Mouse (Mus musculus): ENCODE measurements around the gene Ccdc113. TPM values are rescaled to one million over a fixed set of nuclear protein-coding genes. Genes with fewer than 3 reads are reported as not detected.

Gene Ccdc113
- total RNA-seq, 2 experiments from 2014 or later = not detected

DNA sequence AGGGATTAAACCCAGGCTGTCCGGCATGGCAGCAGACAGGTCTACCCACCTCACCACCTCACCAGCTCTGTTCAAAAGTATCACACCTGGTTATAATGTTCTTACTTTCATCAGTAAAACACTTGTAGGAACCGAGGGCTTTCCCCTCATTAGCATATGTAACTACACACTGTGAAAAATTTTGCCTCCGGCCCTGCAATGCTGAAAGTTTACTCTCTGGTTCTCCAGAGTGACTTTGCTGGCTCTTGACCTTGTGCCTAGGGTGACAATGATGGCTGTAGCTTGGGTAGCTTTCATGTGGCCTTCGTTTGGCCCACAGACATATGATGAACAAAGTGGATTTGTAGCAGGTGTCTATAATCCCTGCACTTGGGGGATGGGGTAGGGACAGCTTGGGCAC is 13.1 kb downstream of the Ccdc113 start:
- Histone ChIP-seq H3K4me3 (no peak overlapping the region), H3K27ac (no peak overlapping the region)
- no peak for TF ChIP-seq CTCF (IDR thresholded peaks at IDR 0.05)
- no peak for DNase-seq
- intact Hi-C loops (cut with DNase I) = no loop called here

DNA sequence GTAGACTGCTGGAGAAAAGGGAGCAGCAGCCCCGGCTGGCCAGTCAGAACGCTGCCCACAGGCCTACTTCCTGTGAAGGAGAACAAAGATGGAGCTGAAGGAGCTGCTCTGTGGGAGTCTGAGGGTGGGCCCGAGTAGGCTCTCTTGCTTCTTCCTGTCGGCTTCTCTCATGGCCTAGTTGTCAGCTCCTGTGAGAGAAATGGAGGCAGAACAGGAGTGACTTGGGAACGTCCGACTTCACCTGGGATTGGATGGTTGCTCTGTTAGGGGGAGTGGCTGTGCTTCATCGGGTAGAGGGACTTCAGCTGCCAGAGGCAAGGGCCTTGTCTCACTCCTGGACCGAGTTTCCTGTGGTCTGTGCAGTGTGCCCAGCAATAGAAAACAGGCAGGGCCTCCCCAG is 14.0 kb downstream of the Ccdc113 start:
- Histone ChIP-seq H3K27ac (no peak overlapping the region), H3K4me3 (no peak overlapping the region)
- DNase-seq = no peak
- intact Hi-C loops (cut with DNase I) = no loop called here
- TF ChIP-seq CTCF (IDR thresholded peaks at IDR 0.05) = no peak

DNA sequence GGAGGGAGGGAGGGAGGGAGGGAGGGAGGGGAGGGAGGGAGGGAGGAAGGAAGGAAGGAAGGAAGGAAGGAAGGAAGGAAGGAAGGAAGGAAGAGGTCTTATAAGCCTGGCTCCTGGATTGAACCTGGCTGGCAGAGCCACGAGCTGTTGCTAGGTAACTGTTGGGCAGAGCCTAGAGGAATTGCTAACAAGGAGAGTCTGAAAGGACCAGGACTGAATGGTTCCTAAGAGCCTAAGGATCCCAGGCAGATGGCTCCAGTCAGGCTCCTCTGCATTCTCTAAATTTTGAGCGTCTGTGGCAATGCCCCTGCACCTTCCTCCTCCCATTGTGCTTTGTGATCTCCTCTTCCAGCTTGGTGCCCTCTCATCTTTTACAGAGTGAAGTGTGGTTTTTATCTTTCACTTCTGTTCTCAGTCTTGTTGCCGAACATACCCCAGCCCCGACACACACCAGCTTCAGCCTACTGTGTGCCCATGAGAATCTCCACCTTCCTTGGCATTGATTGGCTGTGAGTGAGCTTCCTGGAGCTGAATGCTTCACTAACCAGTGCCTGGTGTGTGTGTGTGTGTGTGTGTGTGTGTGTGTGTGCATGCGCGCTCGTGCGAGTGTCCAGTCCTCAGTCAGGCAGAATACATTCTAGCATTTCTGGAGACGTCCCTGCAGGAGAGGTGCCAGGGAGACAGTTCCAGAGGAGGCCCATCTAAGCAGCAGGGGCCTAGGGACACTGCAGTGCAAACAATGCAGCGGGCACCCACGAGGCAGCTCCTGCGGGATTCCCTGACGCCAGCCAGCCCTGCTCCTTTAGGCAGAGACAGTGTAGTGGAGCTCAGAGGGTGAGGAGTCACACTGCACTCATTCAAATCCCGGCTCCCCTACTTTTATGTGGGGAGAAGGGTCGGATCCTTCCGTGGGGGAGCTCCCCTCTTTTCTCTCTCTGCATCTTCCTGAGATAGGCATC is 16.3 kb downstream of the Ccdc113 start:
- intact Hi-C loops (cut with DNase I) = no loop called here
- Histone ChIP-seq H3K4me3 (no peak overlapping the region), H3K27ac (no peak overlapping the region)
- DNase-seq = no peak
- no peak for TF ChIP-seq CTCF (IDR thresholded peaks at IDR 0.05)

DNA sequence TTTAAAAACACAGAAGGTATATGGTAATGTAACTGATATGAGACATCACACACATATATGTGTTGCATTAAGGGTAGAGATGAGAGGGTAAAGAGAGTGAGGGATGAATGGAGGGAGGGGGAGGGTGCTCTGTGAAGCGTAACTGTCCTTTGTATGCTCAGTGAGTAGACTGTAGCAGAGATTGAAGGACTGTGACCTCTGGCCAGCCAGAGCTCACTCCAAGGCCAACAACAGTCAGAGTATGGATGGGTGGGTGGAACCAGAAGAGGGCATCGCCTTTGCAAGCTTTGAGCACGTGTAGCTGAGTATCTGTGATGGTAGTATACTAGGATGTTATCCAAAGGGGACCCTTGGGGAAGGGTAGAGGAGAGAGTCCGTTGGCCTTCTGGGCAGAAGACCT is 17.7 kb downstream of the Ccdc113 start:
- Histone ChIP-seq H3K27ac (no peak overlapping the region), H3K4me3 (no peak overlapping the region)
- intact Hi-C loops (cut with DNase I) = no loop called here
- DNase-seq = no peak
- TF ChIP-seq CTCF (IDR thresholded peaks at IDR 0.05) = no peak

DNA sequence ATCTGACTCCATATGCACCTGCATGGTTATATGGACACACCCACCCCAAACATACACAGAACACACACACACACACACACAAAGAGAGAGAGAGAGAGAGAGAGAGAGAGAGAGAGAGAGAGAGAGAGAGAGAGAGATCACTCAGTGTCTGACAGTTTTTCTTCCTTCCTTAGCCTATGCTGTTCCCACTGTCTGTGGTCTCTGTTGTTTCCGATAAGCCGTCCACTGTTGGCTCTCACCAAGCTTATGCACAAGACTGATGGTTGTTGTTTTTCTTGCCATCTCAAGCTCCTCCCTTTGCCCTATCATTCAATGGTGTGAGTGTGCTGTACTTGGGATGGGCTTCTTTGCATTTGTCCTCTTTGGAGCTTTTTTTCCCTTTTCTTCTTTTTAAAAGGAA is 22.1 kb downstream of the Ccdc113 start:
- intact Hi-C loops (cut with DNase I) = no loop called here

DNA sequence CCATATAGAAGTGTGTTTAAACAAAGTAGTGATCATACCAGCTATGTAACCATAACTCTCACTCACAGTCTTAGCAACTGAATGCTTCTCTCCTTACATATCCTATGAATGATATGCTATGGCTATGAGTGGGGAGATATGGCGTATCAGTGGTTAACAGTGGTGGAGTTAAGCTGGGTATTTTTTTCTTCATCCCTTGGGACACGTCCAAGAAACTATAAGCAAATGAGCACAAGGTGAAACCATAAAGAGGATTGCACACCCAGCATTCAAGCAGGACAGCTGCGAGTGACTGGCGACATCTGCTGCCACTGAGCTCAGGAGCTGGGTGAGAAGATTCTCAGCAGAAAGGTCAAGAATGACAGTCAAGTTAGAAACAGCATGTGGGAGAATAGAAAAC is 32.3 kb downstream of the Ccdc113 start:
- DNase-seq = no peak
- Histone ChIP-seq H3K4me3 (no peak overlapping the region), H3K27ac (no peak overlapping the region)
- intact Hi-C loops (cut with DNase I) = no loop called here
- no peak for TF ChIP-seq CTCF (IDR thresholded peaks at IDR 0.05)

More for the DNA sequence above, 22.1 kb downstream of the Ccdc113 start:
- Histone ChIP-seq H3K27ac (no peak overlapping the region), H3K4me3 (no peak overlapping the region)
- DNase-seq = no peak
- no peak for TF ChIP-seq CTCF (IDR thresholded peaks at IDR 0.05)

DNA sequence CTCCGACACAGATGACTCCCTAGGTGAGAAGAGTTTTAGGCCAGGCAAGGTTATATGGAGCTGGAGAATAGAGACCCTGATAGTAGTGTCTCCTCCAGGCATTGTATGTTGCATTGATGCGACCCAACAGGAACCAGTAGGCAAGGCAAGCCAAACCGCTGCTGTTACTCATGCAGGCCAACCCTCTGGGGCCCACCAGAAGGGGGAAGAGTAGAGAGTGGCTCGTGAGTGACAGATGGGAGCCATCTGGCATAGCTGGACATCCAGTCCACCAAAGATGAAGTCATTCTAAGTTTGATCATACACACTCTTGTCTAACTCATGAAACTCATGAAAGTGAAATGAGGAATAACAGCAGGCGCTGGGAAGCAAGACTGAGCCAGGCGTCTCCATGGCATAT is 32.9 kb downstream of the Ccdc113 start:
- no peak overlapping the region for H3K4me3 ChIP-seq
- intact Hi-C loops (cut with DNase I) = no loop called here
- no peak for TF ChIP-seq CTCF (IDR thresholded peaks at IDR 0.05)
- no peak overlapping the region for H3K27ac ChIP-seq
- DNase-seq = no peak

DNA sequence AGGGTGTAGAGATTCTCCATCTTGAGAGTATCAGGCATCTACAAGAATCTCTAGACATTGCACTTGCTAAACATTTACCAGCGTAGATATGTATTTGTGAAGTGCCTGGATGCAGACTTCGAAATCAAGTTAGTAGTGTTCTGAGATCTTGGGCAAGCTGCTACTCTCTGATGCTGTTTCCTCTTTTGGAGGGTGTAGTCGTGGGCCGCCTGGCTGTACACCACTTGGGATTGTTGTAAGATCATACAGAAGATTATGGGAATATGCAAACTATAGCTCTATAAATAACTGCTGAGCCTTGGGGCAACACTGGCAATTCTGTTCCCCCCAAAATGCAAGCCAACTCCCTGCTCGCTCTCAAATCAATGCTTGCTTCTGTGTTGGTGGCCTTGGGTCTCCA is 39.3 kb downstream of the Ccdc113 start:
- Histone ChIP-seq H3K4me3 (no peak overlapping the region), H3K27ac (no peak overlapping the region)
- TF ChIP-seq CTCF (IDR thresholded peaks at IDR 0.05) = no peak
- intact Hi-C loops (cut with DNase I) = no loop called here
- no peak for DNase-seq

DNA sequence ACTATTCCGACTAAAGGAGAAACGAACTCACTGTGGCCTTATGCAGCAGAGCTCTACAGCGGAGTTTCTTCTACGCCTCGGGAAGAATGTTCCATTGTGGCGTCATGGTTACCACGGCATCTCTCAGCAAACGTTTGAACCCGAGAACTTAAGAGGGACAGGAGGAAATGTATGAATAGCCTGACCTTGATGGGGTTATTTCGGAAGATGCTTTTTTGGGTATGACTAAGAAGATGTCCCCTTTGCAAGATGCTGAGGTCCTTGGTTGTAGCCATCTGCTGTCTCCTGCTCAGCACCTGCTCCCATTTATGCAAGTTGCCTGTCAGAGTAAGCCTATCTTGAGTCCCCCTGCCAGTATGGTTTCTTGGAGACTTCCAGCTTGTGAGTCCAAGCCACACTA is 42.4 kb downstream of the Ccdc113 start, which contains the start of gene Prss54:
Gene Prss54 (minus strand): TSS at position 101 of the 400 bp plus-strand sequence.
- no peak within 1 kb of the TSS for H3K4me3 ChIP-seq

DNA sequence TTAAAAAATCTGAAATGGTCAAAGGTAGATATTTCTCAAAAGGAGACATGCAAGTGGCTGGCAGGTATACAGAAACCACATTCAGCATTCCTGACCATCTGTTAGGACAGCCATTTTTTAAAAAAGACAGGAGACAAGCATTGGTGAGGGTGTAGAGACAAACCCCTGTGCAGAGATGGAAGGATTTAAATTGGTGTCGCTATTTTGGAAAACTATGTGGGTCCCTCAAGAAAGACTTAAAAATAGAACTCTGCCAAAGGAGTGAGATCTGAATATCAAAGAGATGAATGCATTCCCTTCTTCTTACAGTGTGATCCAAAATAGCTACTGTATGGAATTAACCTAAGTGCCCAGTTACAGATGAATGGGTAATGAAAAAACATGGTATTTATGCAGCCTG is 53.5 kb downstream of the Ccdc113 start:
- H3K27ac ChIP-seq = no peak overlapping the region
- no peak for TF ChIP-seq CTCF (IDR thresholded peaks at IDR 0.05)
- intact Hi-C loops (cut with DNase I) = no loop called here
- no peak for DNase-seq
- H3K4me3 ChIP-seq = no peak overlapping the region

More for the DNA sequence above, 42.4 kb downstream of the Ccdc113 start, which contains the start of gene Prss54:
- DNase-seq = no peak
- no peak for TF ChIP-seq CTCF (IDR thresholded peaks at IDR 0.05)
- intact Hi-C loops (cut with DNase I) = no loop called here
- no peak within 1 kb of the TSS for H3K27ac ChIP-seq

DNA sequence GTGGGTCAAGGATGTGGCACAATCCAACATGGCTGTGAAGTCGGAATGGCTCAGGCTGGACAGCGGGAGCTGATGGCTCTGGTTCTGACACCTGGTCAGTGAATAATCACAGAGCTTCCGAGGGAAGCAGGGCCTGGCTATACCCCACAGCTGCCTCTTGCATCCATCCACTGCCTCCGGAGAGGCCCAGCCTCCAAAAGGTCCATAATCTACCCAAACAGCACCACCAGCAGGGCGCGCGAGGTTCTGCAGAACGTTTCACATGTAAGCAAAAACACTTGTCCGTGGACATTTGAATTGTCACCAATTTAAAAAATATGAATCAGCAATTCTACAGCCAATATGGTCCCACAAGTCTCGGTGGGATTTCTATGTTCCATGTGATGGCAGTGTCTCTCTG is 55.4 kb downstream of the Ccdc113 start:
- TF ChIP-seq CTCF (IDR thresholded peaks at IDR 0.05) = no peak
- H3K27ac ChIP-seq = no peak overlapping the region
- intact Hi-C loops (cut with DNase I) = no loop called here
- no peak overlapping the region for H3K4me3 ChIP-seq
- no peak for DNase-seq

DNA sequence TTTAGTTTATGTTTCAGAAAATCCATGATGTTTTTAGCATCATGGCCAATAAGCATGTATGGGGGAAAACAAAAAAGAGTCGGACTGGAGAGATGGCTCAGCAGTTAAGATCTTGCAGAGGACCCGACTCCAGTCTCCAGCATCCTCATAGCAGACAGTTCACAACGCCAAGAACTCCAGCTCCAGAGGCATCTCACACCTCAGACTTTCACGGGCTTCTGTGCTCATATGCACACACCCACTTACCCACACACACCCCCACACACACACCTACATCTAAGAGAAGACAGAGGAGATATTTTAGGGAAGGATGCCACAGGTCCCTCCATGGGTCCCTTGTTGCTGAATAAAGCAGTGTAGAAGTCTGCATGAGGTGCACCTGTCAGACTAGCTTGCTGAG is 56.7 kb downstream of the Ccdc113 start:
- no peak for TF ChIP-seq CTCF (IDR thresholded peaks at IDR 0.05)
- intact Hi-C loops (cut with DNase I) = no loop called here

DNA sequence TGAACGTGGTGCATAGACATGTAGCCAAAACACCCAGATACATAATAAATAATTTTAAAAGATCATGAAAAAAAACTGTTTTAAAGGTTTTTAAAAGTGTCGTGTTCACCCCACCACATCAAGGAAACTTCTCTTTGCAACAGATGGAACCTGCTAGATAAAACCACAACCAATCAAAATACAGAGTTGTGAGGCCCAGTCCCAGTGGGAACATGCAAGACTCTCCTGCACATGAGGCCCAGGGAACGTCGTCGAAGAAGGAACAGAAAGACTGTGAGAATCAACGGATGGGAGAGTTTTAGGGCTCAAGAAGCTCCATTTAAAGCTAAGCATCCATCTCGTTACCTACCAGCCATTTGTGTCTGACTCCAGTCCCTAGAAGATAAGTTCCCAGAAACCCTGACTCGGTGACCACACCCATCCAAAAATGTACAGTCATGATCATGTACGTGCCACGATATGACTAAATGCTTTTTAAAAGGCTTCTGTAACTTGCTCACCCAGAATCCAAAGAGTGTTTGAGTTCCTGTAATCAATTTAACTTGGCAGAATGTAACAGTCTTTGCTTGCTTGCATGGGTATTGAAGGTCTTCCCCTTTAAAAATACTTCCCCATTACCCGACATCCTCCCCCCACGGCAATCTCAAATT is 58.4 kb downstream of the Ccdc113 start:
- no peak overlapping the region for H3K4me3 ChIP-seq
- intact Hi-C loops (cut with DNase I) = no loop called here

More for the DNA sequence above, 56.7 kb downstream of the Ccdc113 start:
- H3K27ac ChIP-seq = no peak overlapping the region
- no peak for DNase-seq
- H3K4me3 ChIP-seq = no peak overlapping the region

More for the DNA sequence above, 58.4 kb downstream of the Ccdc113 start:
- DNase-seq = no peak
- no peak overlapping the region for H3K27ac ChIP-seq
- no peak for TF ChIP-seq CTCF (IDR thresholded peaks at IDR 0.05)

Measured in gastrocnemius, adult 2 months (tissue).